Mouse (Mus musculus): ENCODE results near the gene Notch2.

Gene Notch2

GRCm38 (mm10) chr3:98054334-98055007 lies 41.1 kb downstream of the Notch2 start:
- no peak for DNase-seq

- DNase-seq = no peak
Measured at GRCm38 (mm10) chr3:98055008-98055345, 41.6 kb downstream of the Notch2 start.

DNA sequence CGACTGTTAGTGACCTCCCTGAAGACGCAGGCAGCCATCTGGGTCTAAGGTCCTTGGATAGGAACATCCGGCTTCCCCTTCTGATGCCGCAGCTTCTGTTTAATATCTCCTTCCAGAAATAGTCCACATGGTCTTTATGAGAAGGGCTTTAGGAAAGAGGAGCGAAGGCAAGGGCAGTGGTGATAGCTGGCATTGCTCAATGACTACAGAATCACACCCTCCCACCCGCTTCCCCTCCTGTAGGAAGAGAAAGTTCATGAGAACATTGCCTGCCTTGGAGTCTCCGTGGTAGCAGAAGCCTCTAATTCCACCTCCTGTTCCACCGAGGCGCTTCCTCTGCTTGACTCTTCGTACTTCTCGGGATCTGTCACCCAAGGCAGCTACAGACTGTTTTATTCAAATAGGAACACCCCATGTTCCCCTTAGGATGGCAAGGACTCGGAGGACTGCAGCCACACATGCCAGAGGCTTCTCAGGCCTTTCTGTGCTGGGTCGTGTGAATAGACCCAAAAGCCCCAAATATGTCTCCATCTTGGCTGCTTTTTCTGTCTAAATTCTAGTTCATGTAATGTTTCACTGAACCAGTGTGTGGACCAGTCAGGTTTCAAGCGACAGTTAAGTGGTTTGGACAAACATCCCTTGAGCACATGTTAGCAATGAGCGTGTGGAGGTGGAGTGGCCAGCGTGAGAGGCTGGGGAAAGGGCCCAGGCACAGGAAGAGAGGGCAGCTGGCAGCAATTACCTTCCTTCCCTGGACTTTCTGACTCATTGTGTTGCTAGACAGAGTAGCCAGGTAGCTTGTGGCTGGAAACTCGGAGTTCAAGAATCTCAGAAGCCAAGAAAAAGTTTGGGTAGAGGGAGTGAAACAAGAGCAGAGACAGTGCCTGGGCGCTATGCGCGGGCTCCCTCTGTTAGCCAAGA lies 42.7 kb downstream of the Notch2 start:
- DNase-seq = peak; percentile 86 to 89

- peak; percentile 82 to 90 for DNase-seq
Measured at GRCm38 (mm10) chr3:98056956-98057365, 43.6 kb downstream of the Notch2 start.

DNA sequence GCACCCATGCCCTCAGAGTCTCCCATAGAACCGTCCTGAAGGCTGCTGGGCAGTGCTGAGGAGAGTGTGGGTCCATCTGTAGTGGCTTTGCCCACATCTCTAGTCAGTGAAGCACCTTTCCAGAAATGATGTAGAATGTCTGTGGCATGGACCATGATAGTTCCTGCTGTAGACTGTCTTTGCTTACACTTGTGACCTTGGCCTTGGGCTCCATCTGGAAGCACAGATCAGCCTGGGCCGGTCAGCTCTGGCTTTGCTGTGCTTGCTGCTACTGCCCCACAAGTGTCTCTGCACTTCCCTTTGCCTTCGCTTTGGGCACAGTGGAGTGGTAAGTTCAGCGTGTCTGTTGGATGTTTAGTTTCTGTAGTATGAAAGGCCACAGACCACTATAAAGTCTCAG lies 45.7 kb downstream of the Notch2 start:
- DNase-seq = no peak

DNA sequence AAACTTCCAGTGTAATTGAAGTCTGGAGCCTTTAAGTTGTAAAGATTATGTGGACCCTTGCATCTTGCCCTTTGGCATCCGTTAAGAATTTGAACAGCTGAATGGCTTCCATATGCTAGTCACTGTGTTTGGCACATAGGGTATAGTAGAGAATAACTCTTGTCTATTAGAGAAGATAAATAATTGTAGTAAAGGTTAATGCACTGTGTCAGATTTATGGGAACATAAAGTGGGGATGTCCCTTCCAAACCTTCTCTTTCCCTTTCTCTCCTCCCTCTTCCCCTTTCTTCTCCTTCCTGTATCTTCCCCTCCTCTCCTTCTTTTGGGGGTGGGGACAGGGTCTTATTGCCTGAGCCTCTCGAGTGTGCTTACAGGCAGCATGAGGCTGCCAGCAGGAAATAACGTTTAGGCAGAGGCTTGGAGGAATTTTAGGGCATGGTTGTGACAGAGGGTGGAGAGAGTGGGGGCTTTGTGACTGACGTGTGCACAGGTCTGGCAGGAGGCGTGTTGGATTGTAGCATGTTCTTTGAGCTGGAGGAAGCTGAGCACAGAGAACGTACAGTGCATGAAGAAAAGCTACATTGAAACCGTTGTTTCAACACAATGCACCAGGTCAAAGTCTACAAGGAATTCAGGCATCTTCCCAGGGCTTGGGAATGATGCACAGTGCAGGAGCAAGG lies 47.8 kb downstream of the Notch2 start:
- DNase-seq = no peak

DNA sequence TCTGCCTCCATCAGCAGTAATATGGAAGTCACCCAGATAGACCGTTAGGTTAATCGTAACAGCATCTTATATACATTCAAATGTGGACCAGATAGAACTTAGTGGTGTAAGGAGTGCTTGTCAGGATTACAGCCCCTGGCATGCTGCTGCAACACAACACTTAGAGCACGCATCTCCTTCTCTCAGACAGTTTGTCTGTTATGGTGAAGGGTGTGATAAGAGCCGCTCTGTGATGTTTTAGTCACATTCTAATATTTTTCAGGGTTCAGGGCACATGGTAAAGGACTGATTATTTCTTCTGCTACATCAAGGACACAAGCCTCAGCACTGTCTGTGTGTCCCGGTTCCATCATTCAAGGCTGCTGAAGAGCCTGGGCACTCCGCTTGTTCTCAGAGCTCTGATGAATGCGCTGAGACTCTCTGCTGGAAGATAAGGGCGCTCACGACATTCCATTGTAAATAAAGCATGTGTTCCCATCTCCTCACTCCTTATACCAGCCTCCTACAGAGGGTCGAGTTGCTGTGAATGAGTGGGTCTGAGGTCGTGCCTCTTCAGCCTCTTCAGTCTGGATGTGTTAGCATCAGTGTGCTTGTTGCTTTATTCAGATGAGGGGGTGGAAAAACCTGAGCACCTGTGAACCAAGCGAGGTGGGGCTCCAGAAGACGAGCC lies 48.5 kb downstream of the Notch2 start:
- no peak for DNase-seq

- DNase-seq = no peak
Measured at GRCm38 (mm10) chr3:98062591-98063185, 49.4 kb downstream of the Notch2 start.

DNA sequence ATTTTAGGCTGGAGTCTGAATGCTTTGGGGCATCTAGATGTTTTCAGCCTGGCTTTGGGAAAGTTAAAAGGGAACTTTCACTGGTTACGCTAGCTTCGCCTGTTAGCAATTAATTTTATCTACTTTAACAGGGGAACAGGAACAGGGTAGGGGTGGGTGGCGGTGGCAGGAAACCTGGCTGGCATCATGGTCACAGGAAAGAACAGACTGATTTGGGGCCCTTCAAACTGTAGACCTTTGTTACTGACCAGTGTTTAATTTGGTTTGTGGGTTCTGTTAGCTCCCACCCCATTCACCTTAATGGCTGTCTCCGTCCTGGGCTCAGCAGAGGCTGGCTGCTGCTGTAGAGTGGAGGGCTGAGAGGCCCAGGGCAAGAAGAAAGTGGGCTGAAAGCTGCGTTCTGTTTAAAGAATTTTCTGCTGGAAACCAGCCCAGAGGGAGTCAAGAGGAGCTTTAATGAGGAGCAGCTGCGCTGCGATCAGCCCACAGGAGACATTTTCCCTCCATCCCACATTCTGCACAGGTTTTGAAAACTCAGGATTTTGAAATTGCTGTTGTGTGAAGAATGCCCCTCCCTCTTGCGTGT lies 50.0 kb downstream of the Notch2 start:
- DNase-seq = peak; percentile 63 to 75

- no peak for DNase-seq
Measured at GRCm38 (mm10) chr3:98063833-98064232, 50.5 kb downstream of the Notch2 start.

DNA sequence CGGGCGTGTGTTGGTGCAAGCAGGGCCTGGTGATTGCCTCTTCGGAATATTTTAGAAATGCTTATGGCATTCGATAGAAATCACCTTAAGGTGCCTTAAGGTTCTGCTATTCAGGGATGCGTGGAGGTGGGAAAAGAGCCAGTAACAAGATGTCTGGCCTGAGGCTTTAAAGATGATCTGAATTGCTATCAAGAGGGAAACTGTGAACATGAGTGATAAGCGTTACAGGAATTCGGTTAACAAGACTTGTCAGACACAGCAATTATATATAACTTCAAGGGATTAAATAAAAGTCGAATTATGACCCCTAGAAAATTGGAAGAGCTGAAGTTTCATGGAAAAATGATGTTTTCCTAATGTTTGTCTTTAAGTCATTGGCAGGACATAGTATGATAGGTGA lies 51.7 kb downstream of the Notch2 start:
- no peak for DNase-seq

GRCm38 (mm10) chr3:98066434-98066833 lies 53.1 kb downstream of the Notch2 start:
- no peak for DNase-seq

DNA sequence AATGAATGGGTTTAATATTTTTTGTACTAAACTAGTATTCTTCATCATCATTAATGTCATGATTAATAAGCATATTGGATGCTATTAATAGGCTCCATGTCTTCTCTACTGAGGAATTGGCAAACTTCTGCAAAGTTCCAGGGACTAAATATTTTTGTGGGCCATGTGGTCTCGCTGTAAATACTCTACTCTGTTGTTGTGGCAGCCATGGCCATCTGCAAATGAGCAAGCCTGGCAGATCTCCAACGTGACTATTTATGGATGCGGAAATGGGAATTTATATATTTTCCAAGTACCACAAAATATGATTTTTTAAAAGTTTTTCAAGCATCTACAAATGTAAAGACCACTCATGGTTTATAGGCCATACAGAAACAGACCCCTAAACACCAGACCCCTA lies 54.1 kb downstream of the Notch2 start:
- DNase-seq = no peak

DNA sequence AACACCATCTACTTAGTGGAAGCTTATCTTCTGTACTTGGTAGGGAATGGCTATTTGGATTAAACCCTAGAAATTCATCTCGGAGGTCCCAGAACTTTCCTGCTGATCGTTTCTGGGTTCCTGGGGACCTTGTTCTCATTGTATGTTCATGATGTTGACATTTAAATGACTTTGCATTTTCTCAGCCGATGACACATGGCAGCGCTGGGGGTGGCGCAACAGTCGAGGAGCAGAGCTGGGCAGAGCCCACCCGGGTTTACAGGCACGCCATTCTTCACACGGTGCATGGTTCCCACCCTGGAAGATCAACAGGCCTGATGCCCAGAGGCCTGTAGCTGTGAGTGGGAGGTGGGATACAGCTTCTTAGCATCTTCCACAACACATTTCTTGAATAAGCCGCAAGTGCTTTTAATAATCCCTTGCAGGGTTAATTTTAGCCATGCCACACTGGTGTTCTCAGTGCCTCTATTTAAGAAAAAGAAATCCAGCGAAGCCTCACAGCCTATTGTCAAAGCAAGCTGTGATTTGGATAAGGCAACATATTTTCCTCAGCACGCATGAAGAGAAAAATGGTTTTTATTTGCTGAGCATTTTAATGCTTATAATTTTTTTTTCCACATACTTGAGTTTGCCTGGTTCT lies 54.6 kb downstream of the Notch2 start:
- no peak for DNase-seq

DNA sequence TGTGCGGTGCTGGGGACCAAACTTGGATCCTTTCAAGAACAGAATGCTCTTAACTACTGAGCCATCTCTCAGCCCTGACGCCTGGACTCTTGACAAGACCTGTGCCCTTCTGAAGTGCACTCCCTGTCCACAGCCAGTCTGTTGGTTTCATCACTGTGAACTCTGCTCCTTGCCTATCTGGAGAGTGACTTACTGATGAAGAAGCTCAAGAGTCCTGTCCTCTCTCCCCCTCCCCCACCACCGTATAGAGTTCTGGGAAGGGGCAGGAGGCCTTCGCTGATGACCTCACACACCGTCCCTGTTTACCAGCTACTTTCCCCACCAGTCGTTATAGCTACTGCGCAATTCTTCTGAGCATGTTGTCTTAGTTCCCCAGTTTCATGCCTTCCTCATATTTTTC lies 55.8 kb downstream of the Notch2 start:
- DNase-seq = no peak

GRCm38 (mm10) chr3:98069856-98070255 lies 56.5 kb downstream of the Notch2 start:
- DNase-seq = no peak

GRCm38 (mm10) chr3:98072570-98072969 lies 59.2 kb downstream of the Notch2 start:
- no peak for DNase-seq

DNA sequence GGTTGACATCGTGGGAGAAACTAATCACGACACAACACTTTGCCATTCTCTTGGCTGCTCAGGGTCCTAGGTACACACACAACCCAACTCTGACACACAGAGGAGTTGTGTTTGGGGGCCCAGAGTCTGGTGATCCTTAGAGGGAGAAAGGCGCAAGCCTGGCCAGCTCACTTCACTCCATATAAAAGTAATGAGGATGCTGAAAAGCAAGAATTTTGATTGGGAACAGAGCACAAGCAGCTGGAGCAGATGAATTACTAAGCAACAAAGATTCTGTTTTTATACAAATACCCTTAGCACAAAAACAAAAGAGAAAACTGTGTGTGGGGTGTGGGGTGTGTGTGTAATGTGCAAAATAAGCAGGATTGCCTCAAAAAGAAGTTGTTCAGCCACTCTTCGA lies 60.2 kb downstream of the Notch2 start:
- no peak for DNase-seq

GRCm38 (mm10) chr3:98074622-98075231 lies 61.4 kb downstream of the Notch2 start:
- no peak for DNase-seq

DNA sequence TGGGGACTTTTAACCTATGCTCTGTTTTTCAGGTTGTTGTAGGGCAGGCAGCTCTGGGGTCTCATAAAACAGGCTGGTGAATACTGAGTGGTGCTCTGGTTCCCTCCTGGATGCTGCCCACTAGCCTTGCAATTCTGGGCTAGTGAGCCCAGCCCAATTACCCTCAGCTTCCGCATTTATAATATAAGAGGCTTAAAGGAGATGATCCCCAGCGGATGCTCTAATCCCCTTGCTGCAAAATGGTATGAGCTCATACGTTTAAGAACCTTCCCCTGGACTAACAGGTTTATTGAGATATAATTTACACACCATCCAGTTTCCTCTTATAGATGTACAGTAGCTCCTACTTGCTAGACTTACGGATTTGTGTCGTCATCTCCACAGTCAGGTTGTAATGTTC lies 64.5 kb downstream of the Notch2 start:
- DNase-seq = no peak

- DNase-seq = no peak
Measured at GRCm38 (mm10) chr3:98078816-98079215, 65.5 kb downstream of the Notch2 start.
